Mouse (Mus musculus): ENCODE results near the gene Fibp.

DNA sequence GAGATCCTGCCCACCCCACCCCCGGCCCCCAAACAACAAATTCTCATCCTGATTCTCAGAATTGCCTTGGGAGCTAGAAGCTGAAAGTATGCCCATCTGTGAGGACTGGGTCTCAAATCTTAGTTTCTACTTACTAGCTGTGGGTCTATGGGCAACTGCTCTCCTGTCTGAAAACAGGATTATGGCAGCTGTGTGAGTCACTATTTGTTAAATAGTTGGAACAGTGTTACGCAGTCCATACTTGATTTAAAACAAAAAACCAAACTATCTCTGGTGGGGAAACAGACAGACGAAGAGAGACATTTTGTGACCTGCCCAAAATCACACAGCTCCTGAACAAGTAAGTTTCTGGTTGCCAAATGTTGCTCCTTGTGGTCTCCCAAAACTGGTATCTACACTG, 10.7 kb upstream of the Fibp start:
- TF ChIP-seq CTCF (conservative IDR thresholded peaks at IDR 0.05; ENCODE audit: insufficient read depth, insufficient read length, low read depth, low read length) (no peak), POLR2A (IDR thresholded peaks at IDR 0.05; ENCODE audit: low read depth, low read length) (no peak)
